Mouse (Mus musculus) T-helper 17 cell (primary cell): Measurements from ENCODE around the gene Syt3.

Source experiments
- in situ Hi-C, 2 experiments: fragments of 300-600 bp; cut with MboI, MseI; formaldehyde crosslinking; loops; 1 replicate in 1 of 2; 2 replicates in 1 of 2; pipeline ENCODE4 v1.15.1; 2025; ENCODE audit warnings: high pct_unique_total_duplicates in 2 of 2

Gene Syt3

GRCm38 (mm10) chr7:44405346-44406014 lies 21.6 kb downstream of the Syt3 start:
- in situ Hi-C loops: loop anchor here in 1 of 2 experiments (10.0 kb wide), 1 partner anchor 1509 kb away; no protein-coding TSS in a partner anchor

GRCm38 (mm10) chr7:44406015-44406355 lies 22.1 kb downstream of the Syt3 start:
- in situ Hi-C loops: loop anchor here in 1 of 2 experiments (10.0 kb wide), 1 partner anchor 1509 kb away; no protein-coding TSS in a partner anchor

- in situ Hi-C loops: no loop called here
Observed at GRCm38 (mm10) chr7:44411144-44411543, 27.2 kb downstream of the Syt3 start.

GRCm38 (mm10) chr7:44413307-44413706 lies 29.4 kb downstream of the Syt3 start:
- in situ Hi-C loops: no loop called here

- in situ Hi-C loops: no loop called here
Observed at GRCm38 (mm10) chr7:44427666-44428065, 43.8 kb downstream of the Syt3 start.

GRCm38 (mm10) chr7:44428171-44428950 lies 44.5 kb downstream of the Syt3 start:
- in situ Hi-C loops: no loop called here

- in situ Hi-C loops: no loop called here
Observed at GRCm38 (mm10) chr7:44428968-44429521, 45.1 kb downstream of the Syt3 start, which contains the start of gene Lrrc4b. TSS of gene Lrrc4b (plus strand) at chr7:44429018.

- in situ Hi-C loops: no loop called here
Observed at GRCm38 (mm10) chr7:44429534-44430488, 45.9 kb downstream of the Syt3 start.

GRCm38 (mm10) chr7:44432550-44432949 lies 48.6 kb downstream of the Syt3 start:
- in situ Hi-C loops: no loop called here

GRCm38 (mm10) chr7:44433371-44433770 lies 49.5 kb downstream of the Syt3 start:
- in situ Hi-C loops: no loop called here

GRCm38 (mm10) chr7:44434089-44434488 lies 50.2 kb downstream of the Syt3 start:
- in situ Hi-C loops: no loop called here

- in situ Hi-C loops: loop anchor here in 1 of 2 experiments (5.0 kb wide), 1 partner anchor 43 kb away; no protein-coding TSS in a partner anchor
Observed at GRCm38 (mm10) chr7:44435796-44436195, 51.9 kb downstream of the Syt3 start.

GRCm38 (mm10) chr7:44436267-44436666 lies 52.4 kb downstream of the Syt3 start:
- in situ Hi-C loops: loop anchor here in 1 of 2 experiments (5.0 kb wide), 1 partner anchor 44 kb away; no protein-coding TSS in a partner anchor

GRCm38 (mm10) chr7:44437188-44437587 lies 53.3 kb downstream of the Syt3 start:
- in situ Hi-C loops: loop anchor here in 1 of 2 experiments (5.0 kb wide), 1 partner anchor 45 kb away; no protein-coding TSS in a partner anchor

GRCm38 (mm10) chr7:44437933-44438332 lies 54.0 kb downstream of the Syt3 start:
- in situ Hi-C loops: loop anchor here in 1 of 2 experiments (5.0 kb wide), 1 partner anchor 46 kb away; no protein-coding TSS in a partner anchor

- in situ Hi-C loops: loop anchor here in 1 of 2 experiments (5.0 kb wide), 1 partner anchor 47 kb away; no protein-coding TSS in a partner anchor
Observed at GRCm38 (mm10) chr7:44439696-44440095, 55.8 kb downstream of the Syt3 start.

GRCm38 (mm10) chr7:44440479-44440878 lies 56.6 kb downstream of the Syt3 start:
- in situ Hi-C loops: no loop called here

- in situ Hi-C loops: no loop called here
Observed at GRCm38 (mm10) chr7:44441180-44441579, 57.3 kb downstream of the Syt3 start.

GRCm38 (mm10) chr7:44441648-44442109 lies 57.8 kb downstream of the Syt3 start:
- in situ Hi-C loops: no loop called here

- in situ Hi-C loops: no loop called here
Observed at GRCm38 (mm10) chr7:44442407-44442821, 58.5 kb downstream of the Syt3 start.
